In the genomic region with DNA sequence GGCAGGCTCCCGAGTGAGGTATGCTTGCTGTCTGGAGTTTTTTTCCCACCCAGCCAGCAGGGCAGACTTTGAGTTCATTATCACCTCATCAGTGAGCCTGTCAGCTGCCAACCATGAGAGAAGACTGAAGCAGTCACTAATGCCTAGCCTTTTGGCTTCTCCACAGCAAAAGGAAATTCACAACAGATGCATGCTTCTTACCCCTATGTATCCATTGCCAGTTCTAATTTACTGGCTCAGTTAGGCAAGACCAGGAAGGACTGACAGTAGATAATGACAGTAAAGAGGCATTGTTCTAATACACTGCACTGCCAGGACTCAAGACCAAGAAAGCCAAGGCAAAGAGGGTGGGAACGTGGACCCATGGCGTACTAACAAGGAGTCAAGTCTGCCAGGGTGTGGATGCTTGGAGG, we compare ENCODE assay signal across 16 mouse cellular contexts.
DNase-seq lines count a peak whose midpoint lies in the region; ATAC-seq lines count a peak whose summit lies in the region.
"Had no signal": no experiment of that assay in that cellular context is flagged by ENCODE, and none has a peak within 500 bp of the region (broad histone marks: within the 10 kb centered on the region; RNA-seq: fewer than 3 reads in every experiment).

No protein-coding gene starts in this region.

- no peak for ATAC-seq in embryonic facial prominence, embryonic 14.5 days (ENCODE audit: low read depth)
- no peak for ATAC-seq in kidney, embryonic 14.5 days (ENCODE audit: low FRiP score, low TSS enrichment)
- no peak for ATAC-seq in megakaryocyte-erythroid progenitor cell, adult 5-6 weeks (replicated peaks; ENCODE audit: low FRiP score, low TSS enrichment, poor library complexity, severe bottlenecking)
- ATAC-seq: inflammation-experienced regulatory T-cells, adult 6 months had no signal

- no peak overlapping the region for H3K4me3 ChIP-seq in embryonic facial prominence, embryonic 14.5 days (ENCODE audit: low read depth, low read length)
- no peak overlapping the region for H3K4me3 ChIP-seq in embryonic facial prominence, embryonic 10.5 days
- H3K4me3 ChIP-seq in kidney, embryonic 14.5 days (ENCODE audit: low read length), result no peak overlapping the region
- H3K4me3 ChIP-seq: embryonic facial prominence, embryonic 12.5 days; heart, embryonic 15.5 days; stomach, embryonic 15.5 days had no signal

- DNase-seq in embryonic facial prominence, embryonic 14.5 days (ENCODE audit: low spot score), result peak; percentile 31
- no peak for DNase-seq in embryonic facial prominence, embryonic 10.5 days (ENCODE audit: low spot score)
- DNase-seq in kidney, adult 11 months, result peak; percentile 37
- DNase-seq in cerebellum, adult 9-10 months, result peak; percentile 82
- DNase-seq in kidney, postnatal 25 days, result peak; percentile 27 to 42
- no peak for DNase-seq in adipocyte (ENCODE audit: low spot score)
- DNase-seq: right cerebral cortex, postnatal 14 days; thymus, postnatal 36 days had no signal

- no peaks in the 10 kb centered on the region for H3K27me3 ChIP-seq in embryonic facial prominence, embryonic 14.5 days (replicated peaks; ENCODE audit: control insufficient read depth, insufficient read depth, low read length)
- H3K27me3 ChIP-seq in embryonic facial prominence, embryonic 10.5 days (replicated peaks; ENCODE audit: low read depth, poor library complexity, severe bottlenecking), result no peaks in the 10 kb centered on the region
- no peaks in the 10 kb centered on the region for H3K27me3 ChIP-seq in kidney, embryonic 14.5 days (ENCODE audit: control insufficient read depth, insufficient read depth, low read length)
- H3K27me3 ChIP-seq: embryonic facial prominence, embryonic 12.5 days; heart, embryonic 15.5 days; stomach, embryonic 15.5 days had no signal

- no peaks in the 10 kb centered on the region for H3K36me3 ChIP-seq in embryonic facial prominence, embryonic 14.5 days (ENCODE audit: control insufficient read depth, insufficient read depth, low read length)
- no peaks in the 10 kb centered on the region for H3K36me3 ChIP-seq in embryonic facial prominence, embryonic 10.5 days (replicated peaks)
- no peaks in the 10 kb centered on the region for H3K36me3 ChIP-seq in kidney, embryonic 14.5 days (ENCODE audit: control insufficient read depth, insufficient read depth, low read length)
- H3K36me3 ChIP-seq: embryonic facial prominence, embryonic 12.5 days; heart, embryonic 15.5 days; stomach, embryonic 15.5 days had no signal

- H3K4me2 ChIP-seq in embryonic facial prominence, embryonic 14.5 days (ENCODE audit: low read depth, low read length), result no peak overlapping the region
- H3K4me2 ChIP-seq in kidney, embryonic 14.5 days (replicated peaks; ENCODE audit: low read depth, low read length), result no peak overlapping the region
- H3K4me2 ChIP-seq: embryonic facial prominence, embryonic 12.5 days; heart, embryonic 15.5 days; stomach, embryonic 15.5 days had no signal

- no peaks in the 10 kb centered on the region; the same call in 1 of the 2 replicates for H3K9me3 ChIP-seq in embryonic facial prominence, embryonic 14.5 days (ENCODE audit: control insufficient read depth, low read length)
- H3K9me3 ChIP-seq in embryonic facial prominence, embryonic 10.5 days, result no peaks in the 10 kb centered on the region
- no peaks in the 10 kb centered on the region for H3K9me3 ChIP-seq in kidney, embryonic 14.5 days (ENCODE audit: control insufficient read depth, low read length)
- H3K9me3 ChIP-seq: embryonic facial prominence, embryonic 12.5 days; heart, embryonic 15.5 days; stomach, embryonic 15.5 days had no signal

- no peak overlapping the region for H3K27ac ChIP-seq in embryonic facial prominence, embryonic 14.5 days (replicated peaks; ENCODE audit: low read depth, low read length)
- no peak overlapping the region for H3K27ac ChIP-seq in embryonic facial prominence, embryonic 10.5 days (replicated peaks)
- H3K27ac ChIP-seq in kidney, embryonic 14.5 days (ENCODE audit: low read depth, low read length), result no peak overlapping the region
- H3K27ac ChIP-seq: embryonic facial prominence, embryonic 12.5 days; heart, embryonic 15.5 days; liver, embryonic 14.5 days; macrophage; stomach, embryonic 15.5 days had no signal

- no peaks in the 10 kb centered on the region for H3K4me1 ChIP-seq in embryonic facial prominence, embryonic 14.5 days (ENCODE audit: control insufficient read depth, insufficient read depth, low read length)
- peaks cover 15% of the 10 kb centered on the region for H3K4me1 ChIP-seq in embryonic facial prominence, embryonic 10.5 days
- H3K4me1 ChIP-seq in kidney, embryonic 14.5 days (ENCODE audit: control insufficient read depth, insufficient read depth, low read length), result no peaks in the 10 kb centered on the region
- H3K4me1 ChIP-seq: stomach, embryonic 15.5 days had no signal

- 53% methylated on average over 3 of the region's 3 CpGs for WGBS in embryonic facial prominence, embryonic 14.5 days
- WGBS in embryonic facial prominence, embryonic 10.5 days, result 66% methylated on average over 3 of the region's 3 CpGs
- 77% methylated on average over 3 of the region's 3 CpGs for WGBS in kidney, embryonic 14.5 days

- no peak overlapping the region for H3K9ac ChIP-seq in embryonic facial prominence, embryonic 14.5 days (ENCODE audit: low read depth, low read length)
- no peak overlapping the region for H3K9ac ChIP-seq in kidney, embryonic 14.5 days (ENCODE audit: low read depth, low read length)
- H3K9ac ChIP-seq: embryonic facial prominence, embryonic 12.5 days; heart, embryonic 15.5 days; liver, embryonic 14.5 days; stomach, embryonic 15.5 days had no signal

Comparison
In these comparisons a context has a peak if more than half of its experiments do, and no peak if none do; other contexts are left out.
1. DNase-seq: peak in embryonic facial prominence, embryonic 14.5 days (single experiment), kidney, adult 11 months (single experiment), cerebellum, adult 9-10 months (single experiment) and kidney, postnatal 25 days (2 of 2); none in embryonic facial prominence, embryonic 10.5 days (single experiment) and adipocyte (single experiment).